Mouse (Mus musculus): ENCODE data around the gene Aes.

DNA sequence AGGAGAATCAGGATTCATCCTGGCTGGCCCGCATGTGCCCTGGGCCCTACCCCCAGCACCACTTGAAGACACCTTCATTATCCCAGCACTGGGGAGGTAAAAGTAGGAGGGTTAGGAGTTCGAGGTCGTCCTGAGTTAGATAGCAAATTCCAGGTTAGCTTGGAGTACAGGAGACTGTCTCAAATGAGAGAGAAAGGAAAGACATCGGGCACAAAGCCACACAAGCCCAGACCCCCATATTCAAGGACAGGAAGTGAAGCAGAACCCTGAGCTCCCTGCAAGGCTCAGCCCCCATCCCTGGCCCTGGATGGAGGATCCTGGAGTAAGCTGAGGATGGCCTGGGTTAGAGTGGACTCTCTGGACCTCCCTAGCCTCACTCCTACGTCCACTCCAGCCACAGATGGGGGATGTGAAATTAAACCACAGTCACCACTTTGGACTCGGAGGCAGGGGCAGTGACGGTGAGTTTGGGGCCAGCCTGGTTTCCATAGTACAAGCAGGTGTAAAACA, 42.2 kb downstream of the Aes start:
- TF ChIP-seq POLR2A (IDR thresholded peaks at IDR 0.05; ENCODE audit: insufficient read length, low read depth): no peak
- no peak for TF ChIP-seq MAX (IDR thresholded peaks at IDR 0.05; ENCODE audit: low read depth)
- TF ChIP-seq SRF (IDR thresholded peaks at IDR 0.05; ENCODE audit: control insufficient read depth, insufficient read length, low read depth): no peak
- no peak for TF ChIP-seq USF1 (IDR thresholded peaks at IDR 0.05; ENCODE audit: low read depth)
- TF ChIP-seq MYOD1 (IDR thresholded peaks at IDR 0.05; ENCODE audit: control insufficient read depth in 1 of 3, insufficient read length in 2 of 3, low read depth in 2 of 3): no peak
- TF ChIP-seq E2F4 (IDR thresholded peaks at IDR 0.05; ENCODE audit: insufficient read depth): no peak
- TF ChIP-seq TCF12 (IDR thresholded peaks at IDR 0.05; ENCODE audit: insufficient read depth, poor library complexity, severe bottlenecking): no peak
- no peak for TF ChIP-seq CEBPB (IDR thresholded peaks at IDR 0.05; ENCODE audit: insufficient read depth, poor library complexity, severe bottlenecking)
- TF ChIP-seq MYOG (IDR thresholded peaks at IDR 0.05; ENCODE audit: control insufficient read depth in 1 of 3, insufficient read depth in 1 of 3, insufficient read length in 2 of 3, low read depth in 2 of 3): no peak
